Mouse (Mus musculus): ENCODE results near the gene Gm17018. TPM values are rescaled to one million over a fixed set of nuclear protein-coding genes. Genes with fewer than 3 reads are reported as not detected.
A peak's percentile ranks its signal among the peaks of the same experiment; 100 is the strongest.

The Gm17018 gene
- polyA plus RNA-seq, 1 experiment: 16.3 TPM

- Histone ChIP-seq H3K27ac (ENCODE audit: insufficient read depth, low read depth, low read length) (no peak overlapping the region), H3K4me1 (ENCODE audit: control insufficient read depth, insufficient read depth, low read length) (peaks cover 3% of the 10 kb centered on the region; the same call in 1 of the 2 replicates), H3K36me3 (ENCODE audit: control insufficient read depth, insufficient read depth, low read length) (no peaks in the 10 kb centered on the region), H3K27me3 (replicated peaks; ENCODE audit: control insufficient read depth, insufficient read depth, low read length) (no peaks in the 10 kb centered on the region), H3K4me3 (ENCODE audit: insufficient read depth, low read depth, low read length) (no peak overlapping the region)
- WGBS: 97% methylated on average over 6 of the region's 6 CpGs
- TF ChIP-seq CTCF (conservative IDR thresholded peaks at IDR 0.05; ENCODE audit: insufficient read depth, insufficient read length, low read depth, low read length): no peak
- no peak for DNase-seq
These were observed 29.3 kb downstream of the Gm17018 start for GRCm38 (mm10) chr19:45589761-45590160.

- H3K36me3 ChIP-seq (ENCODE audit: control insufficient read depth, insufficient read depth, low read length): no peaks in the 10 kb centered on the region
- no peak overlapping the region for H3K4me3 ChIP-seq (ENCODE audit: insufficient read depth, low read depth, low read length)
- H3K27me3 ChIP-seq (replicated peaks; ENCODE audit: control insufficient read depth, insufficient read depth, low read length): no peaks in the 10 kb centered on the region
- no peak overlapping the region for H3K27ac ChIP-seq (ENCODE audit: insufficient read depth, low read depth, low read length)
- DNase-seq: peak; percentile 84
- peaks cover 3% of the 10 kb centered on the region; the same call in 1 of the 2 replicates for H3K4me1 ChIP-seq (ENCODE audit: control insufficient read depth, insufficient read depth, low read length)
- 33% methylated on average over 7 of the region's 7 CpGs for WGBS
- no peak for TF ChIP-seq POLR2A (IDR thresholded peaks at IDR 0.05; ENCODE audit: low read depth, low read length)
- no peak for TF ChIP-seq CTCF (conservative IDR thresholded peaks at IDR 0.05; ENCODE audit: insufficient read depth, insufficient read length, low read depth, low read length)
These were observed 31.3 kb downstream of the Gm17018 start for GRCm38 (mm10) chr19:45591704-45592103.

- DNase-seq: no peak
- no peak overlapping the region for H3K27ac ChIP-seq (ENCODE audit: insufficient read depth, low read depth, low read length)
- H3K4me1 ChIP-seq (ENCODE audit: control insufficient read depth, insufficient read depth, low read length): peaks cover 3% of the 10 kb centered on the region; the same call in 1 of the 2 replicates
- no peak for TF ChIP-seq CTCF (conservative IDR thresholded peaks at IDR 0.05; ENCODE audit: insufficient read depth, insufficient read length, low read depth, low read length)
- TF ChIP-seq POLR2A (IDR thresholded peaks at IDR 0.05; ENCODE audit: low read depth, low read length): no peak
- H3K27me3 ChIP-seq (replicated peaks; ENCODE audit: control insufficient read depth, insufficient read depth, low read length): no peaks in the 10 kb centered on the region
- H3K4me3 ChIP-seq (ENCODE audit: insufficient read depth, low read depth, low read length): no peak overlapping the region
- no peaks in the 10 kb centered on the region for H3K36me3 ChIP-seq (ENCODE audit: control insufficient read depth, insufficient read depth, low read length)
- WGBS: 86% methylated on average over 9 of the region's 9 CpGs
These were observed 32.5 kb downstream of the Gm17018 start for GRCm38 (mm10) chr19:45592916-45593315.

- WGBS: 89% methylated on average over 7 of the region's 7 CpGs
- Histone ChIP-seq H3K27me3 (replicated peaks; ENCODE audit: control insufficient read depth, insufficient read depth, low read length) (no peaks in the 10 kb centered on the region), H3K4me3 (ENCODE audit: insufficient read depth, low read depth, low read length) (no peak overlapping the region), H3K4me1 (ENCODE audit: control insufficient read depth, insufficient read depth, low read length) (peaks cover 3% of the 10 kb centered on the region; the same call in 1 of the 2 replicates), H3K27ac (ENCODE audit: insufficient read depth, low read depth, low read length) (no peak overlapping the region), H3K36me3 (ENCODE audit: control insufficient read depth, insufficient read depth, low read length) (no peaks in the 10 kb centered on the region)
- no peak for DNase-seq
- TF ChIP-seq CTCF (conservative IDR thresholded peaks at IDR 0.05; ENCODE audit: insufficient read depth, insufficient read length, low read depth, low read length) (no peak), POLR2A (IDR thresholded peaks at IDR 0.05; ENCODE audit: low read depth, low read length) (no peak)
These were observed 33.7 kb downstream of the Gm17018 start for GRCm38 (mm10) chr19:45594079-45594478.

- DNase-seq: no peak
- WGBS: 92% methylated on average over 6 of the region's 6 CpGs
- Histone ChIP-seq H3K27ac (ENCODE audit: insufficient read depth, low read depth, low read length) (no peak overlapping the region), H3K27me3 (replicated peaks; ENCODE audit: control insufficient read depth, insufficient read depth, low read length) (no peaks in the 10 kb centered on the region), H3K36me3 (ENCODE audit: control insufficient read depth, insufficient read depth, low read length) (no peaks in the 10 kb centered on the region), H3K4me1 (ENCODE audit: control insufficient read depth, insufficient read depth, low read length) (peaks cover 3% of the 10 kb centered on the region; the same call in 1 of the 2 replicates), H3K4me3 (ENCODE audit: insufficient read depth, low read depth, low read length) (no peak overlapping the region)
- no peak for TF ChIP-seq CTCF (conservative IDR thresholded peaks at IDR 0.05; ENCODE audit: insufficient read depth, insufficient read length, low read depth, low read length)
These were observed 35.1 kb downstream of the Gm17018 start for GRCm38 (mm10) chr19:45595481-45595880.

- TF ChIP-seq CTCF (conservative IDR thresholded peaks at IDR 0.05; ENCODE audit: insufficient read depth, insufficient read length, low read depth, low read length): no peak
- TF ChIP-seq POLR2A (IDR thresholded peaks at IDR 0.05; ENCODE audit: low read depth, low read length): no peak
- no peak for DNase-seq
- 66% methylated on average over 7 of the region's 7 CpGs for WGBS
- no peaks in the 10 kb centered on the region for H3K27me3 ChIP-seq (replicated peaks; ENCODE audit: control insufficient read depth, insufficient read depth, low read length)
- H3K4me1 ChIP-seq (ENCODE audit: control insufficient read depth, insufficient read depth, low read length): peaks cover 3% of the 10 kb centered on the region; the same call in 1 of the 2 replicates
- H3K4me3 ChIP-seq (ENCODE audit: insufficient read depth, low read depth, low read length): no peak overlapping the region
- no peak overlapping the region for H3K27ac ChIP-seq (ENCODE audit: insufficient read depth, low read depth, low read length)
- no peaks in the 10 kb centered on the region for H3K36me3 ChIP-seq (ENCODE audit: control insufficient read depth, insufficient read depth, low read length)
These were observed 35.6 kb downstream of the Gm17018 start for GRCm38 (mm10) chr19:45596019-45596418.

GRCm38 (mm10) chr19:45596434-45596833 is 36.0 kb downstream of the Gm17018 start:
- no peak overlapping the region for H3K27ac ChIP-seq (ENCODE audit: insufficient read depth, low read depth, low read length)
- no peaks in the 10 kb centered on the region for H3K27me3 ChIP-seq (replicated peaks; ENCODE audit: control insufficient read depth, insufficient read depth, low read length)
- H3K4me3 ChIP-seq (ENCODE audit: insufficient read depth, low read depth, low read length): no peak overlapping the region
- 83% methylated on average over 6 of the region's 6 CpGs for WGBS
- no peak for DNase-seq
- H3K36me3 ChIP-seq (ENCODE audit: control insufficient read depth, insufficient read depth, low read length): no peaks in the 10 kb centered on the region
- no peak for TF ChIP-seq POLR2A (IDR thresholded peaks at IDR 0.05; ENCODE audit: low read depth, low read length)
- TF ChIP-seq CTCF (conservative IDR thresholded peaks at IDR 0.05; ENCODE audit: insufficient read depth, insufficient read length, low read depth, low read length): no peak
- H3K4me1 ChIP-seq (ENCODE audit: control insufficient read depth, insufficient read depth, low read length): peaks cover 2% of the 10 kb centered on the region; the same call in 1 of the 2 replicates
